Mouse (Mus musculus): ENCODE data around the gene 2810004N23Rik. TPM values are rescaled to one million over a fixed set of nuclear protein-coding genes. Genes with fewer than 3 reads are reported as not detected.

2810004N23Rik gene
- total RNA-seq (2012; rRNA removed) (57.5 and 64.0 TPM in 2 replicates), polyA plus RNA-seq (2012; ENCODE audit: insufficient read depth in 1 of 2, insufficient read length in 2 of 2, low read depth in 1 of 2, low replicate concordance in 2 of 2, missing spikeins in 1 of 2) (10 to 100 TPM; 54.8 to 68.9 TPM)

DNA sequence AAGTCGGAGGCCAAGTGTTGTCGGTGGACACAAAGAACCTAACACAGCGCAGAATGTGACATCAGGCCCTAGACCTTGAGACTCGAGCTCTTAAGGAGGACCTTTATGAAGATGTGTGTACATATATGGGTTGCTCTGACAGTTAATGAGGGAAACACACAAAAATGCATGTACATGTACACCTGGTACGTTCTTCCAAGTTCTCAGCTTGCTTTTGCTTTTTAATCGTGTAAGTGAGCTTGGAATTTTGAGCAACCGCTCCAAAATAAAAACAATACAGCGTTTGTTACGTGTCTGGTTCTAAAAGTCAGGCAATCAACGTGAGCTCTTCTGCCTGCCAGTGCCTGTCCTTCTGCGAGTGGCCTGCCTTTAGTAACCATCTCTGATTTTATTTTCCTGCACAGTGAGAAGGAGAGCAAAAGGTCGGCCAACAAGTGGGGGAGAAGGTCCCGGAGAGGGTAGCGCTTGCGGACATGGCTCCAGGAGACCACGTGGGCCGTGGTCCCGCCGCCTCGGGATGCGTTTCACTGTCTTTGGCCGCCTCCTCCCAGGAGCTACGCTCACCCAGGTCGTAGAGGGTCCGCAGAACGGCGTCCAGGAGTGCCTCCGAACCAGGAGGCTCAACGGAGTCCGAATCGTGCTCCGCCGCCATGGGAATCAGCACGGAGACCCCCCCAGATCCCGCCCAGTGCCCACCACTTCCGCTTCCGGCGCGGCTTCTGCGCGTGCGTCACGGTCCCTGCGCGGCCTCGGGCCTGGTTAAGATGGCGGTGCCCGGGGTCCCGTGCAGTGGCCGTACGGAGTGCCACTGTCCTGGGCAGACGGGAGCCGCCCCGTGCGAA lies at the start of gene 2810004N23Rik, which contains the start of gene Gnpat:
2810004N23Rik (minus strand) TSS at position 800 of the 842 bp plus-strand sequence.
Gnpat (plus strand) TSS at position 713 of the 842 bp plus-strand sequence.
- H3K9ac ChIP-seq (ENCODE audit: control insufficient read depth, low read depth, low read length, poor library complexity, severe bottlenecking) = peak within 1 kb of the TSS; percentile 97
- peak; percentile 94 for DNase-seq (ENCODE audit: low read depth, low spot score)
- no peaks in the 10 kb centered on the region for H3K27me3 ChIP-seq (ENCODE audit: control insufficient read depth in 1 of 2, insufficient read depth in 2 of 2, low read length in 2 of 2)
- 0 out of 2 replicates have a peak, but pooled peaks have one; percentile 88 for TF ChIP-seq ZMIZ1 (IDR thresholded peaks at IDR 0.05; ENCODE audit: low read depth, low read length)
- TF ChIP-seq POLR2AphosphoS2 (IDR thresholded peaks at IDR 0.05; ENCODE audit: low read length) = peak; percentile 75
- 0 out of 4 replicates have a peak, but pooled peaks of 1 of the 2 experiments have one; percentile 17 for TF ChIP-seq EP300 (IDR thresholded peaks at IDR 0.05; ENCODE audit: low read depth in 1 of 2, low read length in 2 of 2)
- peak; percentile 89 for TF ChIP-seq HCFC1 (IDR thresholded peaks at IDR 0.05; ENCODE audit: low read depth, low read length)
- peak; percentile 84 for TF ChIP-seq USF1 (IDR thresholded peaks at IDR 0.05; ENCODE audit: low read depth, low read length)
- TF ChIP-seq CHD2 (IDR thresholded peaks at IDR 0.05; ENCODE audit: low read length) = no peak
- TF ChIP-seq MAX (IDR thresholded peaks at IDR 0.05; ENCODE audit: low read length) = peak; percentile 91
- peak; percentile 95 for TF ChIP-seq NELFE (IDR thresholded peaks at IDR 0.05; ENCODE audit: low read depth, low read length)
- no peak for TF ChIP-seq USF2 (IDR thresholded peaks at IDR 0.05; ENCODE audit: borderline replicate concordance in 1 of 2, insufficient read depth in 1 of 2, low read depth in 1 of 2, low read length in 2 of 2)
- peak; percentile 97 for TF ChIP-seq MXI1 (IDR thresholded peaks at IDR 0.05; ENCODE audit: low read depth, low read length)
- TF ChIP-seq ZNF384 (IDR thresholded peaks at IDR 0.05; ENCODE audit: low read depth, low read length) = no peak
- TF ChIP-seq TBP (IDR thresholded peaks at IDR 0.05; ENCODE audit: low read depth, low read length) = no peak; the same call in 1 of the 2 replicates
- no peak for TF ChIP-seq ZKSCAN1 (IDR thresholded peaks at IDR 0.05; ENCODE audit: low read depth, low read length)
- peak; percentile 36; the same call in 1 of the 2 replicates for TF ChIP-seq MAZ (IDR thresholded peaks at IDR 0.05; ENCODE audit: low read depth, low read length)
- TF ChIP-seq POLR2A (IDR thresholded peaks at IDR 0.05; ENCODE audit: control insufficient read depth in 1 of 2, insufficient read depth in 1 of 2, low read depth in 1 of 2, low read length in 2 of 2, poor library complexity in 1 of 2) = peak; percentile 95 to 96
- TF ChIP-seq NRF1 (IDR thresholded peaks at IDR 0.05; ENCODE audit: insufficient read depth, low read depth, low read length, poor library complexity, severe bottlenecking) = peak; percentile 79
- TF ChIP-seq BHLHE40 (IDR thresholded peaks at IDR 0.05; ENCODE audit: borderline replicate concordance, low read depth, low read length) = peak; percentile 60; the same call in 1 of the 2 replicates
- TF ChIP-seq MYC (IDR thresholded peaks at IDR 0.05; ENCODE audit: low read depth, low read length) = peak; percentile 95
- no peak for TF ChIP-seq POLR2AphosphoS5 (IDR thresholded peaks at IDR 0.05; ENCODE audit: borderline replicate concordance, low read depth, low read length)
- TF ChIP-seq ELF1 (IDR thresholded peaks at IDR 0.05; ENCODE audit: low read depth, low read length) = peak; percentile 90
- no peak for TF ChIP-seq SMC3 (IDR thresholded peaks at IDR 0.05; ENCODE audit: low read depth, low read length)
- TF ChIP-seq SIN3A (IDR thresholded peaks at IDR 0.05; ENCODE audit: low read length) = peak; percentile 85; the same call in 1 of the 2 replicates
- TF ChIP-seq TCF12 (IDR thresholded peaks at IDR 0.05; ENCODE audit: low read depth, low read length) = peak; percentile 80
- peak; percentile 43; the same call in 1 of the 2 replicates for TF ChIP-seq E2F4 (IDR thresholded peaks at IDR 0.05; ENCODE audit: borderline replicate concordance, low read depth, low read length)
- TF ChIP-seq KAT2A (conservative IDR thresholded peaks at IDR 0.05; ENCODE audit: low read depth, low read length) = peak; percentile 59; the same call in 1 of the 2 replicates
- H3K9me3 ChIP-seq (replicated peaks; ENCODE audit: insufficient read depth, low read length) = no peaks in the 10 kb centered on the region
- peaks cover 26 to 39% of the 10 kb centered on the region in 2 experiments for H3K4me1 ChIP-seq (ENCODE audit: control insufficient read depth in 1 of 2, insufficient read depth in 2 of 2, low read length in 2 of 2)
- peak within 1 kb of the TSS; percentile 74 for H3K27ac ChIP-seq (ENCODE audit: control insufficient read depth, low read depth, low read length)
- H3K79me2 ChIP-seq (ENCODE audit: control insufficient read depth, insufficient read depth, low read length, poor library complexity) = peaks cover 69% of the 10 kb centered on the region
- H3K4me3 ChIP-seq (ENCODE audit: control insufficient read depth in 1 of 2, insufficient read depth in 1 of 2, low read depth in 2 of 2, low read length in 2 of 2) = peak within 1 kb of the TSS; percentile 81 to 96
- peaks cover 4 to 45% of the 10 kb centered on the region in 2 experiments; a peak in 3 of 4 replicates for H3K36me3 ChIP-seq (ENCODE audit: control insufficient read depth in 1 of 2, insufficient read depth in 2 of 2, low read length in 2 of 2)

Data from MEL (cell line).